Mouse (Mus musculus) CD4-positive, CD25-positive, alpha-beta regulatory T cell, adult 2 months (primary cell): Measurements from ENCODE around the gene Ubtd1.
"Not testable (repeated sequence)": the region's sequence is repeated elsewhere in the genome, so short reads cannot be mapped to it uniquely, and the experiment has no call there.

Source experiments
- DNase-seq: peaks from one replicate; pipeline ENCODE4 v3.0.0-alpha.2; 2012; ENCODE audit warnings: low read depth, low spot score

The Ubtd1 gene

GRCm38 (mm10) chr19:42061443-42061842, 79.9 kb downstream of the Ubtd1 start:
- no peak for DNase-seq

GRCm38 (mm10) chr19:42068441-42069240, 87.1 kb downstream of the Ubtd1 start:
- DNase-seq, result no peak

- no peak for DNase-seq
These were observed 87.6 kb downstream of the Ubtd1 start for GRCm38 (mm10) chr19:42069241-42069525.

GRCm38 (mm10) chr19:42071221-42071620, 89.7 kb downstream of the Ubtd1 start:
- DNase-seq, result no peak

- no peak for DNase-seq
These were observed 90.5 kb downstream of the Ubtd1 start for GRCm38 (mm10) chr19:42071886-42072608.

- no peak for DNase-seq
These were observed 91.2 kb downstream of the Ubtd1 start for GRCm38 (mm10) chr19:42072802-42073201.

- DNase-seq, result no peak
These were observed 93.5 kb downstream of the Ubtd1 start for GRCm38 (mm10) chr19:42075051-42075450.

GRCm38 (mm10) chr19:42075992-42076391, 94.4 kb downstream of the Ubtd1 start:
- no peak for DNase-seq

GRCm38 (mm10) chr19:42078566-42078965, 97.0 kb downstream of the Ubtd1 start:
- DNase-seq, result no peak

GRCm38 (mm10) chr19:42079006-42079405, 97.4 kb downstream of the Ubtd1 start:
- no peak for DNase-seq

- DNase-seq, result no peak
These were observed 98.4 kb downstream of the Ubtd1 start for GRCm38 (mm10) chr19:42079950-42080349.

- DNase-seq, result no peak
These were observed 98.9 kb downstream of the Ubtd1 start for GRCm38 (mm10) chr19:42080469-42080868.

- DNase-seq, result not testable (repeated sequence)
These were observed 100.0 kb downstream of the Ubtd1 start for GRCm38 (mm10) chr19:42081613-42082012.
